Mouse (Mus musculus) hindbrain, embryonic 12.5 days (tissue): ENCODE measurements at regions not wholly inside any gene's neighbourhood (a gene's known extent, or its start where the extent isn't known, plus 50 kb on each side); places are given as distances from the start of the nearest gene placed in this dataset.

Experiments
- ATAC-seq: fragments of 200-750 bp; cut with Nextera tagmentation; 2 replicates; pipeline ENCODE4 v1.8.0; 2017; ENCODE audit warnings: moderate TSS enrichment; ENCODE audit not compliant: low FRiP score
- H3K27ac ChIP-seq: fragments of 300-500 bp; sonication (generic); 2 replicates; pipeline ENCODE4 v1.5.1; 2016; ENCODE audit warnings: mild to moderate bottlenecking
- H3K27me3 ChIP-seq: fragments of 300-500 bp; sonication (generic); 2 replicates; pipeline ENCODE4 v1.6.1; 2016; ENCODE audit warnings: mild to moderate bottlenecking
- H3K36me3 ChIP-seq: fragments of 300-500 bp; sonication (generic); 2 replicates; pipeline ENCODE4 v1.6.1; 2016; ENCODE audit warnings: mild to moderate bottlenecking
- H3K4me1 ChIP-seq: fragments of 300-500 bp; sonication (generic); 2 replicates; pipeline ENCODE4 v1.6.1; 2016
- H3K4me2 ChIP-seq: fragments of 300-500 bp; sonication (generic); replicated peaks from 2 replicates; pipeline ENCODE4 v1.6.1; 2016; ENCODE audit warnings: mild to moderate bottlenecking
- H3K4me3 ChIP-seq: fragments of 300-500 bp; sonication (generic); 2 replicates; pipeline ENCODE4 v1.5.1; 2016; ENCODE audit warnings: mild to moderate bottlenecking
- H3K9ac ChIP-seq: fragments of 300-500 bp; sonication (generic); 2 replicates; pipeline ENCODE4 v1.6.1; 2016; ENCODE audit warnings: mild to moderate bottlenecking, moderate library complexity
- H3K9me3 ChIP-seq: fragments of 300-500 bp; sonication (generic); replicated peaks from 2 replicates; pipeline ENCODE4 v1.6.1; 2016; ENCODE audit warnings: mild to moderate bottlenecking
- WGBS: fragments of 180-500 bp; shearing (Covaris S2); methylation state at CpG from one replicate; pipeline ENCODE4 v1.1.7; 2016; 5-methylcytosine and 5-hydroxymethylcytosine counted together

DNA sequence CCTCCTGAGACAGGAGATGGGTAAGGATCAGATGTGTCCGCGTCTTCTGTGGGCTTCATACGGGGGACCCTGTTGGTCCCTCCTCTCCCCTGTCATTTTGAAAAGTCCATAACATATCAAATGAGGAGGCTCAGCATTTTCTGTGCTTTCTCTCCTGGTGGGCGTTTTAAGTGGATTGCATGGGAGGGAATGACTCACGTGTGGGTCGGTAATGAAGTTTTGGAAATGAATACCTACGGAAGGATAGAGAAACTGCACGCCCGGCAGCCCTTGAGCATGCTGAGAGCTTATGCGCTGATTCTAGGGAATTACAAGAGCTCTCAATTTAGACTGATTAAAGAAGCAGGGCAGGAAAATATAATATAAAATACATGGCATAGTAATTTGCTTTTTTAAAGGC, 85.4 kb upstream of the 1700024P04Rik start:
- WGBS = 89% methylated on average over 10 of the region's 10 CpGs

GRCm38 (mm10) chr13:99067504-99067903, 83.1 kb upstream of the 1700024P04Rik start:
- Histone ChIP-seq H3K4me1 (peaks cover 8% of the 10 kb centered on the region), H3K27ac (no peak overlapping the region), H3K27me3 (no peaks in the 10 kb centered on the region), H3K9me3 (no peaks in the 10 kb centered on the region), H3K4me3 (no peak overlapping the region), H3K36me3 (no peaks in the 10 kb centered on the region), H3K9ac (no peak overlapping the region), H3K4me2 (no peak overlapping the region)
- ATAC-seq = no peak
- 86% methylated on average over 1 of the region's 1 CpGs for WGBS

More for the DNA sequence above, 85.4 kb upstream of the 1700024P04Rik start:
- no peak overlapping the region for H3K27ac ChIP-seq
- H3K36me3 ChIP-seq = no peaks in the 10 kb centered on the region
- ATAC-seq = no peak
- no peaks in the 10 kb centered on the region for H3K27me3 ChIP-seq
- no peak overlapping the region for H3K4me2 ChIP-seq
- H3K9ac ChIP-seq = no peak overlapping the region
- H3K9me3 ChIP-seq = no peaks in the 10 kb centered on the region
- H3K4me1 ChIP-seq = peaks cover 8% of the 10 kb centered on the region
- no peak overlapping the region for H3K4me3 ChIP-seq

DNA sequence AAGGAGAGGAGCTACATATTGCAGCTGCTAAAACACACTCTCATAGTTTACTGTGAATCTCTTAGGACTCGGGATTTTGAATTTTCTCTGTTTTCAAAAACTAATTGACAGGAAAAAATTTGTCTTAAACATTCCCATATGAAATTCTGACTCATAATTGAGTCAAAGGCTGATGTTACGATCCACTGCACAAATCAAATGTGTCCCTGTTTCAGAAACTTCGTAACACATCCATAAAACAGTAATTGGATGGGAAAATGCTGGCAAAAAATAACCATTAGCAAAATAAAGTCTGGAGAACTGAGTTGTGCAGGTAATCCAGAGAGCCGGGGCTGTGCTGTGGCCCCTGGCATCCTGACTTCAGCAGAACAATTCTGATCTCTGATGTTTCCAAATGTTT, 79.1 kb upstream of the 1700024P04Rik start:
- Histone ChIP-seq H3K4me3 (no peak overlapping the region), H3K9me3 (no peaks in the 10 kb centered on the region), H3K27ac (no peak overlapping the region), H3K9ac (no peak overlapping the region), H3K36me3 (no peaks in the 10 kb centered on the region), H3K27me3 (no peaks in the 10 kb centered on the region), H3K4me2 (no peak overlapping the region), H3K4me1 (no peaks in the 10 kb centered on the region)
- ATAC-seq = no peak
- 82% methylated on average over 4 of the region's 4 CpGs for WGBS

DNA sequence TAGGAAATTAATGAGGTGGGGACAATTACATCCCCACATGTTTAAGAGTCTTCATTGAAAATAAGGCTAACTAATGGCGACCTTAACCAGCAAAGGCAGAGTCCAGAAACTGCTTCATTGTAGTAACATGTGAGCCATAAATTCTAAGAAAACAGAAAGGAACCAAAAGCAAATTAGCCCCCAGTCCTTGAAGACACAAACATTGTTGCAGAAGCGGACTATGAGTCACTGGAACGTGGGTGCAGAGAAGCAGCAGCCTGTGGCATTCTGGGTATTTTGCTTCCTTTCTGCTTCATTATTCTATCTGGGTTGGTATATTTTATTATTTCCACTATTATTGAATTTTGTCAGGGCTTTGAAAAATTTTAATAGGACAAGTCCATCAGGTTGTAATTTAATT, 78.6 kb upstream of the 1700024P04Rik start:
- Histone ChIP-seq H3K9ac (no peak overlapping the region), H3K4me3 (no peak overlapping the region), H3K27me3 (no peaks in the 10 kb centered on the region), H3K4me1 (no peaks in the 10 kb centered on the region), H3K4me2 (no peak overlapping the region), H3K9me3 (no peaks in the 10 kb centered on the region), H3K27ac (no peak overlapping the region), H3K36me3 (no peaks in the 10 kb centered on the region)
- ATAC-seq = no peak
- 78% methylated on average over 3 of the region's 3 CpGs for WGBS

DNA sequence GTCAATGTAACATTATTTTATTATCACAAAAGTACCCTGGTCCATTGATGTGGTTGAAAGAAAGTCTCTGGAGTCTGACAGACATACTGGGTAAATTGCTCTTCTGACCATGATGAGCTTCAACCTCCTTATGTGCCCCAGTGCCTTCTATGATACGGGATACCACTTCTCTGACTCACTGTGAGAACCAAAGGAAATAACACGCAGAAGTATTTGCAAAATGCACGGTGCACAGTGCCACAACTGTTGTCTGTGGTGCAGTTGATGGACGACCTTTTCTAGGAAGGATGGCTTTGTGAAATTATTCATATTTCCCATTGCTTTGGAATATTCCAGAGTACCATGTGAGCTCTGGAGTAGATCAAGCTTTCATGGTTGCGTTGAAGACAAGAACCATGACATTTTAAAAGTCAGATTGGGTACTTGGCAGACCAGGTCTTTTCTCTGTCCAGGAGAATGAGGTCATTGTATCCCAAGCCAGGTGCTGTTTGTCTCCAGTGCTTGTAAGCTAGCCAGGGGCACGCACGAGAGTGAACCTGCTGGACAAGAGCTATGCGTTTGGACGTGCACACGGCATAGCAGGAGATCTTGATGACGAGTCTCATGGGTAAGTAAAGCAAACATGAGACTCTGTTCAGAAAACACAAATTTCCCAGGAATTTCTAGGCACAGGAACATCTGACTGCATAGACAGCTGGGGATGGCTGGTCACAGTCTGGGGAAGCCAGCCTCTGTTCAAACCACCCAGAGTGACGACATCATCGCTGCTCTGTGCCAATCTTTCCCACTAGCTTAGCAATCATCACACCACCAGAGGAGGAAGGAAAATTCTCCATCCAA, 74.0 kb upstream of the 1700024P04Rik start:
- H3K36me3 ChIP-seq = no peaks in the 10 kb centered on the region
- H3K4me2 ChIP-seq = no peak overlapping the region
- no peak overlapping the region for H3K27ac ChIP-seq
- peaks cover 13% of the 10 kb centered on the region for H3K4me1 ChIP-seq
- no peaks in the 10 kb centered on the region for H3K9me3 ChIP-seq
- no peak overlapping the region for H3K9ac ChIP-seq
- H3K4me3 ChIP-seq = no peak overlapping the region
- WGBS = 83% methylated on average over 13 of the region's 13 CpGs
- H3K27me3 ChIP-seq = no peaks in the 10 kb centered on the region
- no peak for ATAC-seq

GRCm38 (mm10) chr13:99057696-99058095, 73.3 kb upstream of the 1700024P04Rik start:
- H3K9ac ChIP-seq = no peak overlapping the region

DNA sequence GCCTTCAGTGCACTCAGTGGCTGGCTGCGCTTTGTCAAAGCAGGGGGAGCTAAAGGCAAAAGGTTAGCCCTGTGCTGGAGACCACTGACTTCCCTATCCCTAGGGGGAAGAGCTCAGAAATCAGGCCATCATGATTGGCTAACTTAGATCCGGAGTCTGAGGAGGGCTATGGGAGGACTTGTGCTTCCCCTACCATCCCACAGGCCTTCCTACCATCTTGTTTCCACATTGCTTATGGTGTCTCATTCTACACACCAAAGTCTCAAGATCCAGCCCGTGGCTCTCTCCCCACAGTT, 72.9 kb upstream of the 1700024P04Rik start:
- Histone ChIP-seq H3K4me1 (peaks cover 13% of the 10 kb centered on the region), H3K27me3 (no peaks in the 10 kb centered on the region), H3K4me2 (no peak overlapping the region), H3K9ac (no peak overlapping the region), H3K4me3 (no peak overlapping the region), H3K36me3 (no peaks in the 10 kb centered on the region), H3K9me3 (no peaks in the 10 kb centered on the region), H3K27ac (no peak overlapping the region)
- no peak for ATAC-seq
- WGBS = 70% methylated on average over 3 of the region's 3 CpGs

More at GRCm38 (mm10) chr13:99057696-99058095, 73.3 kb upstream of the 1700024P04Rik start:
- H3K4me3 ChIP-seq = no peak overlapping the region
- no peaks in the 10 kb centered on the region for H3K36me3 ChIP-seq
- 85% methylated on average over 6 of the region's 6 CpGs for WGBS
- H3K27ac ChIP-seq = no peak overlapping the region
- no peaks in the 10 kb centered on the region for H3K27me3 ChIP-seq
- H3K4me1 ChIP-seq = peaks cover 13% of the 10 kb centered on the region
- H3K9me3 ChIP-seq = no peaks in the 10 kb centered on the region
- no peak for ATAC-seq
- H3K4me2 ChIP-seq = no peak overlapping the region

GRCm38 (mm10) chr13:99056432-99057292, 72.3 kb upstream of the 1700024P04Rik start:
- H3K9me3 ChIP-seq = no peaks in the 10 kb centered on the region
- WGBS = 63% methylated on average over 19 of the region's 19 CpGs
- H3K4me2 ChIP-seq = no peak overlapping the region
- no peaks in the 10 kb centered on the region for H3K36me3 ChIP-seq
- no peak overlapping the region for H3K4me3 ChIP-seq
- H3K9ac ChIP-seq = no peak overlapping the region
- H3K27ac ChIP-seq = no peak overlapping the region
- peaks cover 13% of the 10 kb centered on the region for H3K4me1 ChIP-seq
- H3K27me3 ChIP-seq = no peaks in the 10 kb centered on the region
- no peak for ATAC-seq

DNA sequence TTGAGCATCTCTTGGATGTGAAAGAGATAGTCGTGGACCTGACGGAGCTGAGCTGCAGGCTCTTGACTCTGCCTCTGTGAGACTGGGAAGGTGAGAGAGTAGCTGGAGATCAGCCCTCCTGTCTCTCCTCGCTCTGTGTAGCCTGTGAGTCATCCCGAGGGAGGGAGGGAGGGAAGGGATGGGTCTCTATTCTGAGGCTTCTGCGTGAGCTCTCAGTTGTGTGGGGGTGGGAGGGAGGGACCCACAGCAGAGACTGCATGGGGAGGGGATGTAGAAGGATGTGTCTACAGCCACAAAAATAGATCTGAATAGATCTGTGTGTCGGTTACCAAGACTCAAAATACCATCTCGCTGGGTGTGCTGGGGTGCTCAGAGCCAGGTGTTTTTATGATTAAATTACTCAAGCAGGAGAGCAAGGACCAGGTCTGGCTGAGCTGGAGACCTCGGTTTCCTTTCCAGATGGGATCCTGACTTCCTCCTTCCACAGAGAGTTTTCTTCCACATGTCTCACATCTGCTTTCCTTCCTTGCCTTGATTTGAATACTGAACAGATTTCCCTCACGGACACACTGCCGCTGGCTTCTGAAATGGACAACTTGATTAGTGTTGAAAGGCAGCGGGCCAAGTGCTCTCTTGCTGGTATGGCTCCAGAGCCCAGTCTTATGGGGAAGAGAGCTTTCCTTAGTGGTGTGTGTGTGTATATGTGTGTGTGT, 71.4 kb upstream of the 1700024P04Rik start:
- no peak overlapping the region for H3K27ac ChIP-seq
- H3K4me3 ChIP-seq = no peak overlapping the region
- H3K9ac ChIP-seq = no peak overlapping the region
- WGBS = 46% methylated on average over 11 of the region's 11 CpGs
- ATAC-seq = no peak
- peaks cover 13% of the 10 kb centered on the region for H3K4me1 ChIP-seq
- H3K4me2 ChIP-seq = no peak overlapping the region
- H3K36me3 ChIP-seq = no peaks in the 10 kb centered on the region
- no peaks in the 10 kb centered on the region for H3K27me3 ChIP-seq
- no peaks in the 10 kb centered on the region for H3K9me3 ChIP-seq

DNA sequence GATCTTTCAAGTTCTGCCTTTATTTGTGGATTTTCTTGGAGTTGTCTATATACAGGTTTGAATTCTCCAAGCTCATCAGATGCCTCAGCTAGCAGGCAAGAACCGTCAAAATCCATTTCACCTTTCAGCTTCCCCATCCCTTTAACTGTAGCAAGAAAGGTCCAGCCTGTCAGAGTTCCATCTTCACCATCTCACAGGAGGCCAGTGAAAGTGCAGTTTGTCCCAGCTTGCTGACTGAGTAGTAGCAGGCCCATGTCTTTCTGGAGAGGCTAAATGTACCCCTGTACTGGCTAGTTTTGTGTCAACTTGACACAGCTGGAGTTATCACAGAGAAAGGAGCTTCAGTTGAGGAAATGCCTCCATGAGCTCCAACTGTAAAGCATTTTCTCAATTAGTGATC, 67.7 kb upstream of the 1700024P04Rik start:
- H3K9ac ChIP-seq = no peak overlapping the region
- H3K36me3 ChIP-seq = no peaks in the 10 kb centered on the region
- 86% methylated on average over 1 of the region's 1 CpGs for WGBS
- H3K9me3 ChIP-seq = no peaks in the 10 kb centered on the region
- no peak for ATAC-seq
- H3K27me3 ChIP-seq = no peaks in the 10 kb centered on the region
- H3K4me2 ChIP-seq = no peak overlapping the region
- no peak overlapping the region for H3K27ac ChIP-seq
- H3K4me1 ChIP-seq = peaks cover 12% of the 10 kb centered on the region
- no peak overlapping the region for H3K4me3 ChIP-seq

GRCm38 (mm10) chr13:99049699-99050098, 65.3 kb upstream of the 1700024P04Rik start:
- no peak overlapping the region for H3K4me3 ChIP-seq
- no peak overlapping the region for H3K27ac ChIP-seq
- H3K9ac ChIP-seq = no peak overlapping the region
- 59% methylated on average over 4 of the region's 4 CpGs for WGBS
- H3K36me3 ChIP-seq = no peaks in the 10 kb centered on the region
- peaks cover 5% of the 10 kb centered on the region; the same call in 1 of the 2 replicates for H3K4me1 ChIP-seq
- H3K9me3 ChIP-seq = no peaks in the 10 kb centered on the region
- no peaks in the 10 kb centered on the region for H3K27me3 ChIP-seq
- no peak for ATAC-seq
- no peak overlapping the region for H3K4me2 ChIP-seq

DNA sequence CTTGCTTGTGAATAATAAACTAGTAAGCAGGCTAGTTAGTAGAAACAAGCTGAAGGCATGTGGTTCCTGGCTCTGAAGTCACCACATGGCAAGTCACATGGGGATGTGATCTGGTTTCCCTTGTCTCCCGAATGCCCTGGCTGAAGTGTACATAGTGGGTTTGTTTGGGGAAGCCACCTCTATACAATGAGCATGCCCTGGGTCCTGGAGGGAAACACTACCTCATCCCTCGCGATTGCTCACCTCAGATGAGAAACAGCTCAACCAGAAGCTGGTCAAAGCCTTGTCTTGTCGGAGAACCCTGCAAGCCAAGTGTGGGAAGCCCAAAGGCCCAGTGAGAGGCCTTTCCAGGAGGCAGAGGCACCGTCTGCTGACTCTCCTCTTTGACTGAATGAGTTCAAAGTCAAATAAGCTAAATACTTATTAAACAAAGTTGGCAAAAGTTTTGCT, 64.3 kb upstream of the 1700024P04Rik start:
- WGBS = 83% methylated on average over 5 of the region's 5 CpGs
- Histone ChIP-seq H3K4me1 (peaks cover 5% of the 10 kb centered on the region; the same call in 1 of the 2 replicates), H3K36me3 (no peaks in the 10 kb centered on the region), H3K9ac (no peak overlapping the region), H3K27ac (no peak overlapping the region), H3K27me3 (no peaks in the 10 kb centered on the region), H3K4me2 (no peak overlapping the region), H3K4me3 (no peak overlapping the region), H3K9me3 (no peaks in the 10 kb centered on the region)
- ATAC-seq = no peak
